Mouse (Mus musculus): ENCODE measurements at regions not wholly inside any gene's neighbourhood (a gene's known extent, or its start where the extent isn't known, plus 50 kb on each side); places are given as distances from the start of the nearest gene placed in this dataset.

DNA sequence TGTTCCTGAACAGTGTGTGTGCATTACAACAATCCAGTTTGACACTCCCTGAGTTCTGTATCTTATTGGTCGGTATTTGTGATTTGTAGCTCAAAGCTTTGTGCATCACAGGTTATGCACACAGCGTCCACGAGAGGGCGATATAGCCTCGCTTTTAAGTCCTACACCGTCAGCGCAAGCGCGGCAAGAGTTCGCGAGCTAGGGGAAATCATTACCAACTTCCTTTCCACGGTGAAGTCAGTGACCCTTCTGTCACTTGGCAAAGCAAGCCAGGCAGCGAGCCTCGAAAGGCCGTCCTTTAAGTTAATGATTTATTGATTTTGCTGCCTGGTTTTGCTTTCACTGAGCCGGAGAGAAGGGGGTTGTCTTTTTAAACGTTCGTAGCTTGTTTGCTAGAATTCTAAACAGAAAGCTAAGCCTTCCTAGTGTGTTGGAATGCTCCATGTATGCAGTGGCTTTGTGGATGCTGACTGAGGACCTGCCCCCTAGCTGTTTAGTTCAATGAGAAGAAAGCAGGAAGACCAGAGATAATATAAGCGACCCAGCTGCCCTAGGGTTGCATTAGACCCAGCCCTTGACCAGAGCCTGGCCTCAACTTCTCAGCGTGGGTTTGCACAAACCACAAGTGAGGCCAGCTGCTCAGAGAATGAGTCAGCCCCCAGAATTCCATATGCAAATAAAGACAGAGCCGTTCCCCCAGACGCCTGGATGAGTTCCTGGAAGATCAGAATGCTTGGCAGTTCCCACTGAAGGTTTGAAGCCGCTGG, 79.0 kb upstream of the Ipo5 start:
- Histone ChIP-seq H3K79me3 (ENCODE audit: low read depth) (no peaks in the 10 kb centered on the region), H3K79me2 (ENCODE audit: control insufficient read depth, insufficient read depth) (no peaks in the 10 kb centered on the region), H3K4me3 (ENCODE audit: insufficient read depth, poor library complexity, severe bottlenecking) (peak overlapping the region; percentile 19), H3K36me3 (ENCODE audit: control insufficient read depth, insufficient read depth) (no peaks in the 10 kb centered on the region), H3ac (ENCODE audit: control insufficient read depth, insufficient read length, low read depth) (no peak overlapping the region), H3K27me3 (ENCODE audit: control insufficient read depth, insufficient read depth, insufficient read length) (no peaks in the 10 kb centered on the region)
- TF ChIP-seq FOSL1 (IDR thresholded peaks at IDR 0.05; ENCODE audit: insufficient read depth, low read length, poor library complexity, severe bottlenecking) (peak; percentile 74), MYOG (IDR thresholded peaks at IDR 0.05; ENCODE audit: control insufficient read depth, extremely low read depth, insufficient read length) (no peak), MYOD1 (IDR thresholded peaks at IDR 0.05; ENCODE audit: control insufficient read depth, insufficient read length, low read depth) (peak; percentile 84), MAX (IDR thresholded peaks at IDR 0.05) (peak; percentile 46), CTCF (IDR thresholded peaks at IDR 0.05; ENCODE audit: control insufficient read depth, insufficient read depth, insufficient read length) (peak; percentile 73), CEBPB (IDR thresholded peaks at IDR 0.05; ENCODE audit: low read depth) (peak; percentile 28), USF1 (IDR thresholded peaks at IDR 0.05; ENCODE audit: low read depth) (no peak)

DNA sequence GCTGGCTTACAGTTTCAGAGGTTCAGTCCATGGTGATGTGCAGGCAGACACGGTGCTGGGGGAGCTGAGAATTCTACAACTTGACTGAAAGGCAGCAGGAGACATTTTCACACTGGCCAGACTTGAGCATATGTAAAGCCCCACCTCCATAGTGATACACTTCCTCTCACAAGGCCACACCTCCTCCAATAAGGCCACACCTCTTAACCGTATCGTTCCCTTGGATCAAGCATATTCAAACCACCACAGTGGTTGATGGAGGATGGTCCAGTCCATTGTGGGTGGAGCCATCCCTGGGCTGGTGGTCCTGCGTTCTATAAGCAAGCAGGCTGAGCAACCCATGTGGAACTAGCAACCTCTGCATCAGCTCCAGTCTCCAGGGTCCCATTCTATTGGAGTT, 76.2 kb upstream of the Ipo5 start:
- TF ChIP-seq MYOG (IDR thresholded peaks at IDR 0.05; ENCODE audit: control insufficient read depth, extremely low read depth, insufficient read length): no peak
- TF ChIP-seq USF1 (IDR thresholded peaks at IDR 0.05; ENCODE audit: low read depth): no peak
- TF ChIP-seq MYOD1 (IDR thresholded peaks at IDR 0.05; ENCODE audit: control insufficient read depth, insufficient read length, low read depth): no peak
- no peak for TF ChIP-seq FOSL1 (IDR thresholded peaks at IDR 0.05; ENCODE audit: insufficient read depth, low read length, poor library complexity, severe bottlenecking)
- TF ChIP-seq CEBPB (IDR thresholded peaks at IDR 0.05; ENCODE audit: low read depth): no peak
- no peak for TF ChIP-seq CTCF (IDR thresholded peaks at IDR 0.05; ENCODE audit: control insufficient read depth, insufficient read depth, insufficient read length)
- TF ChIP-seq MAX (IDR thresholded peaks at IDR 0.05): no peak
- Histone ChIP-seq H3K4me3 (ENCODE audit: insufficient read depth, poor library complexity, severe bottlenecking) (no peak overlapping the region), H3K27me3 (ENCODE audit: control insufficient read depth, insufficient read depth, insufficient read length) (no peaks in the 10 kb centered on the region), H3K79me2 (ENCODE audit: control insufficient read depth, insufficient read depth) (no peaks in the 10 kb centered on the region), H3K36me3 (ENCODE audit: control insufficient read depth, insufficient read depth) (no peaks in the 10 kb centered on the region), H3ac (ENCODE audit: control insufficient read depth, insufficient read length, low read depth) (no peak overlapping the region), H3K79me3 (ENCODE audit: low read depth) (no peaks in the 10 kb centered on the region)

GRCm38 (mm10) chr14:120835758-120836157, 75.3 kb upstream of the Ipo5 start:
- Histone ChIP-seq H3ac (ENCODE audit: control insufficient read depth, insufficient read length, low read depth) (no peak overlapping the region), H3K36me3 (ENCODE audit: control insufficient read depth, insufficient read depth) (no peaks in the 10 kb centered on the region), H3K79me2 (ENCODE audit: control insufficient read depth, insufficient read depth) (no peaks in the 10 kb centered on the region), H3K79me3 (ENCODE audit: low read depth) (no peaks in the 10 kb centered on the region), H3K4me3 (ENCODE audit: insufficient read depth, poor library complexity, severe bottlenecking) (no peak overlapping the region), H3K27me3 (ENCODE audit: control insufficient read depth, insufficient read depth, insufficient read length) (no peaks in the 10 kb centered on the region)
- TF ChIP-seq CEBPB (IDR thresholded peaks at IDR 0.05; ENCODE audit: low read depth) (no peak), CTCF (IDR thresholded peaks at IDR 0.05; ENCODE audit: control insufficient read depth, insufficient read depth, insufficient read length) (no peak), USF1 (IDR thresholded peaks at IDR 0.05; ENCODE audit: low read depth) (no peak), MYOG (IDR thresholded peaks at IDR 0.05; ENCODE audit: control insufficient read depth, extremely low read depth, insufficient read length) (no peak), MAX (IDR thresholded peaks at IDR 0.05) (no peak), MYOD1 (IDR thresholded peaks at IDR 0.05; ENCODE audit: control insufficient read depth, insufficient read length, low read depth) (no peak), FOSL1 (IDR thresholded peaks at IDR 0.05; ENCODE audit: insufficient read depth, low read length, poor library complexity, severe bottlenecking) (no peak)

- H3K27me3 ChIP-seq (ENCODE audit: control insufficient read depth, insufficient read depth, insufficient read length): no peaks in the 10 kb centered on the region
- H3ac ChIP-seq (ENCODE audit: control insufficient read depth, insufficient read length, low read depth): no peak overlapping the region
- H3K79me3 ChIP-seq (ENCODE audit: low read depth): no peaks in the 10 kb centered on the region
- TF ChIP-seq MYOG (IDR thresholded peaks at IDR 0.05; ENCODE audit: control insufficient read depth, extremely low read depth, insufficient read length): no peak
- no peak for TF ChIP-seq MYOD1 (IDR thresholded peaks at IDR 0.05; ENCODE audit: control insufficient read depth, insufficient read length, low read depth)
- TF ChIP-seq CTCF (IDR thresholded peaks at IDR 0.05; ENCODE audit: control insufficient read depth, insufficient read depth, insufficient read length): no peak
- no peak for TF ChIP-seq USF1 (IDR thresholded peaks at IDR 0.05; ENCODE audit: low read depth)
- no peak for TF ChIP-seq FOSL1 (IDR thresholded peaks at IDR 0.05; ENCODE audit: insufficient read depth, low read length, poor library complexity, severe bottlenecking)
- TF ChIP-seq MAX (IDR thresholded peaks at IDR 0.05): no peak
- no peak for TF ChIP-seq CEBPB (IDR thresholded peaks at IDR 0.05; ENCODE audit: low read depth)
- no peaks in the 10 kb centered on the region for H3K79me2 ChIP-seq (ENCODE audit: control insufficient read depth, insufficient read depth)
- no peaks in the 10 kb centered on the region for H3K36me3 ChIP-seq (ENCODE audit: control insufficient read depth, insufficient read depth)
- H3K4me3 ChIP-seq (ENCODE audit: insufficient read depth, poor library complexity, severe bottlenecking): no peak overlapping the region
These were observed 74.3 kb upstream of the Ipo5 start for GRCm38 (mm10) chr14:120836535-120837316.

- Histone ChIP-seq H3K79me3 (ENCODE audit: low read depth) (no peaks in the 10 kb centered on the region), H3K27me3 (ENCODE audit: control insufficient read depth, insufficient read depth, insufficient read length) (no peaks in the 10 kb centered on the region), H3ac (ENCODE audit: control insufficient read depth, insufficient read length, low read depth) (no peak overlapping the region), H3K79me2 (ENCODE audit: control insufficient read depth, insufficient read depth) (no peaks in the 10 kb centered on the region), H3K36me3 (ENCODE audit: control insufficient read depth, insufficient read depth) (no peaks in the 10 kb centered on the region), H3K4me3 (ENCODE audit: insufficient read depth, poor library complexity, severe bottlenecking) (no peak overlapping the region)
- TF ChIP-seq MYOD1 (IDR thresholded peaks at IDR 0.05; ENCODE audit: control insufficient read depth, insufficient read length, low read depth) (no peak), FOSL1 (IDR thresholded peaks at IDR 0.05; ENCODE audit: insufficient read depth, low read length, poor library complexity, severe bottlenecking) (no peak), USF1 (IDR thresholded peaks at IDR 0.05; ENCODE audit: low read depth) (no peak), MAX (IDR thresholded peaks at IDR 0.05) (no peak)
These were observed 70.1 kb upstream of the Ipo5 start for GRCm38 (mm10) chr14:120840900-120841299.

Data from C2C12 (cell line).